Mouse (Mus musculus): ENCODE measurements around the gene Serpinc1. TPM values are rescaled to one million over a fixed set of nuclear protein-coding genes. Genes with fewer than 3 reads are reported as not detected.
A peak's percentile ranks its signal among the peaks of the same experiment; 100 is the strongest.
"Not testable (repeated sequence)": the region's sequence is repeated elsewhere in the genome, so short reads cannot be mapped to it uniquely, and the experiment has no call there.

The Serpinc1 gene
- polyA plus RNA-seq, 1 experiment from 2014 or later, result 2.0 TPM

- WGBS, result 60% methylated on average over 8 of the region's 8 CpGs
- ATAC-seq (replicated peaks; ENCODE audit: low FRiP score, low TSS enrichment, low read depth) (no peak), DNase-seq (ENCODE audit: low spot score) (no peak)
- H3K27me3 ChIP-seq (replicated peaks; ENCODE audit: control insufficient read depth, insufficient read depth, low read length), result no peaks in the 10 kb centered on the region
- peaks cover 4% of the 10 kb centered on the region; the same call in 1 of the 2 replicates for H3K36me3 ChIP-seq (ENCODE audit: control insufficient read depth, insufficient read depth, low read length)
- H3K4me3 ChIP-seq (ENCODE audit: low read depth, low read length), result no peak overlapping the region
- H3K27ac ChIP-seq (ENCODE audit: low read depth), result no peak overlapping the region
- no peaks in the 10 kb centered on the region for H3K9me3 ChIP-seq (ENCODE audit: control insufficient read depth, low read length)
- no peaks in the 10 kb centered on the region for H3K4me1 ChIP-seq (replicated peaks; ENCODE audit: control insufficient read depth, insufficient read depth, low read length)
- H3K9ac ChIP-seq (ENCODE audit: low read length), result no peak overlapping the region
- H3K4me2 ChIP-seq (ENCODE audit: low read length), result no peak overlapping the region
These were observed 2.3 kb downstream of the Serpinc1 start for GRCm38 (mm10) chr1:160980537-160981234.

DNA sequence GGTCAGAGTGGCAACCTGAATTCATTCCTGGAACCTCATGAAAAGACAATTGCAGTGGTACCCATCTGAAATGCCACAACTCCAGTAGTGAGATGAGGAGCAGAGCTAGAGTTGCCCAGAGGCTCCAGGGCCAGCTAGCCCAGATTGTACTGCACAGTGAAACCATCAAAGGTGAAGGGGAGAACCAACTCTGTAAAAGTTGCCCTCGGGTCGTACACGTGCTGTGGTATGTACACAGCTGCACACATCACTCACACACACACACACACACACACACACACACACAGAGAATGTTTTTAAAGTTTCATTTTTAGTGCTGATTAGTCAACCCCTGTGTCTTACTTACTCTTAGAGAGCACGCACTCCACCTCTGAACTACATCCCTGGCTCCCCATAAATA lies 3.0 kb downstream of the Serpinc1 start:
- Histone ChIP-seq H3K9ac (ENCODE audit: low read length) (no peak overlapping the region), H3K27ac (ENCODE audit: low read depth) (no peak overlapping the region), H3K4me3 (ENCODE audit: low read depth, low read length) (no peak overlapping the region), H3K4me2 (ENCODE audit: low read length) (no peak overlapping the region), H3K36me3 (ENCODE audit: control insufficient read depth, insufficient read depth, low read length) (no peaks in the 10 kb centered on the region), H3K9me3 (ENCODE audit: control insufficient read depth, low read length) (no peaks in the 10 kb centered on the region), H3K4me1 (replicated peaks; ENCODE audit: control insufficient read depth, insufficient read depth, low read length) (no peaks in the 10 kb centered on the region), H3K27me3 (replicated peaks; ENCODE audit: control insufficient read depth, insufficient read depth, low read length) (no peaks in the 10 kb centered on the region)
- ATAC-seq (replicated peaks; ENCODE audit: low FRiP score, low TSS enrichment, low read depth), result no peak
- 77% methylated on average over 4 of the region's 4 CpGs for WGBS
- no peak for DNase-seq (ENCODE audit: low spot score)

DNA sequence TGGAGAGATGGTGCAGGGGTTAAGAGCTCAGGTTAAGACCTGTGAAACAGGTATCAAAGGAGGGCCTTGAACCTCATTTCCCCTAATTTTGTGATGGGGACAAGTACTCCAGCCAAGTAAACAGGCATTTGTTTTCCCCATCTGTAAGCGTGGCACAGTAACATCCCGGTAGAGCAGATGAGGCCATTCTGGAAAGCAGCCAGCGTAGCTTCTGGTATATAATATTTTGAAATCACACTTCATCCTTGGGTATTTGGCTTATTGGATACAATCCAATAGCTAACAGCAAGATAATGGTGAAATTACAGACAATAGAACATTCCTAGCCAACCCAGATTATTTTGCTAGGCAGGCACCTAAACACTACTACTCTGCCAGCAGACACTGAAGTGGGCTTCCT lies 4.5 kb downstream of the Serpinc1 start:
- DNase-seq (ENCODE audit: low spot score) (no peak), ATAC-seq (replicated peaks; ENCODE audit: low FRiP score, low TSS enrichment, low read depth) (no peak)
- Histone ChIP-seq H3K9ac (ENCODE audit: low read length) (no peak overlapping the region), H3K27ac (ENCODE audit: low read depth) (no peak overlapping the region), H3K4me3 (ENCODE audit: low read depth, low read length) (no peak overlapping the region), H3K36me3 (ENCODE audit: control insufficient read depth, insufficient read depth, low read length) (no peaks in the 10 kb centered on the region), H3K4me2 (ENCODE audit: low read length) (no peak overlapping the region), H3K4me1 (replicated peaks; ENCODE audit: control insufficient read depth, insufficient read depth, low read length) (no peaks in the 10 kb centered on the region), H3K9me3 (ENCODE audit: control insufficient read depth, low read length) (no peaks in the 10 kb centered on the region), H3K27me3 (replicated peaks; ENCODE audit: control insufficient read depth, insufficient read depth, low read length) (no peaks in the 10 kb centered on the region)
- 67% methylated on average over 3 of the region's 3 CpGs for WGBS

GRCm38 (mm10) chr1:160984731-160985130 lies 6.3 kb downstream of the Serpinc1 start:
- H3K4me2 ChIP-seq (ENCODE audit: low read length); H3K36me3 ChIP-seq (ENCODE audit: control insufficient read depth, insufficient read depth, low read length); H3K4me3 ChIP-seq (ENCODE audit: low read depth, low read length); H3K4me1 ChIP-seq (replicated peaks; ENCODE audit: control insufficient read depth, insufficient read depth, low read length); H3K9me3 ChIP-seq (ENCODE audit: control insufficient read depth, low read length); DNase-seq (ENCODE audit: low spot score); ATAC-seq (replicated peaks; ENCODE audit: low FRiP score, low TSS enrichment, low read depth); H3K9ac ChIP-seq (ENCODE audit: low read length); H3K27ac ChIP-seq (ENCODE audit: low read depth); H3K27me3 ChIP-seq (replicated peaks; ENCODE audit: control insufficient read depth, insufficient read depth, low read length): not testable (repeated sequence)
- WGBS, result 81% methylated on average over 1 of the region's 1 CpGs

GRCm38 (mm10) chr1:160985477-160985876 lies 7.1 kb downstream of the Serpinc1 start:
- 87% methylated on average over 6 of the region's 6 CpGs for WGBS
- H3K9ac ChIP-seq (ENCODE audit: low read length), result no peak overlapping the region

DNA sequence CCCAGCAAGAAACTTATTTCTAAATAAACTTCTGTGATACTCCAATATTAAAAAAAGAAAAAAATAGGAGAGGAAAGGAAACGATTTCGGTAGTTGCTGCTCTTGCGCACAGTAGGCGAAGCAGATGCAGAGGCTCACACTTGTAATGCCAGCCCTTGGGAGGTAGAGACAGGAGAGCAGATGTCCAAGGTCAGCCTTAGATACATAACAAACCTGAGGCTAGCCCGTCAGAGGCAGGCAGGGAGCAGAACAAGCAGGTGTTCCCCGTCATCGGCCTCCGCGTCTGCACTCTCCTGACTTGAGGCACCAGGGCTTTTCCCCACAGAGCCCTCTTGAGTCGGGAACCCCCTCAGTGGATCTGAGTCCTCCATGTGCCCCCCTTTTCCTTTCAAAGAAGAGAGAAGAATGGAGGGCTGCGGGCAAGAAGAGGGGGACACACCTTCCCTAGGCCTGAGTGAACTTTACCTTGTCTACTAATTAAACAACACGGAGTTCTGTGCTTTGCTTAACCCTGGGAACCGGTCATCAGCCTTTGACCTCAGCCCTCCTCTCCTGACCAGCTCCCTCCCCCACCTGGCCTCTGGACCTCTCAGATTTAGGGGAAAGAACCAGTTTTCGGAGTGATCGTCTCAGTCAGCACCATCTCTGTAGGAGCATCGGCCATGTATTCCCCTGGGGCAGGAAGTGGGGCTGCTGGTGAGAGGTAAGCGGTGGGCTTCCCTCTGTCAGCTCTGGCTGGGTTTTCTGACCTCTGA lies 8.7 kb downstream of the Serpinc1 start:
- Histone ChIP-seq H3K4me2 (ENCODE audit: low read length) (no peak overlapping the region), H3K36me3 (ENCODE audit: control insufficient read depth, insufficient read depth, low read length) (no peaks in the 10 kb centered on the region), H3K9ac (ENCODE audit: low read length) (no peak overlapping the region), H3K27ac (ENCODE audit: low read depth) (no peak overlapping the region), H3K4me3 (ENCODE audit: low read depth, low read length) (no peak overlapping the region), H3K27me3 (replicated peaks; ENCODE audit: control insufficient read depth, insufficient read depth, low read length) (no peaks in the 10 kb centered on the region), H3K4me1 (replicated peaks; ENCODE audit: control insufficient read depth, insufficient read depth, low read length) (no peaks in the 10 kb centered on the region), H3K9me3 (ENCODE audit: control insufficient read depth, low read length) (no peaks in the 10 kb centered on the region)
- WGBS, result 75% methylated on average over 17 of the region's 17 CpGs
- no peak for DNase-seq (ENCODE audit: low spot score)
- ATAC-seq (replicated peaks; ENCODE audit: low FRiP score, low TSS enrichment, low read depth), result no peak

More at GRCm38 (mm10) chr1:160985477-160985876, 7.1 kb downstream of the Serpinc1 start:
- no peak for ATAC-seq (replicated peaks; ENCODE audit: low FRiP score, low TSS enrichment, low read depth)
- Histone ChIP-seq H3K4me2 (ENCODE audit: low read length) (no peak overlapping the region), H3K36me3 (ENCODE audit: control insufficient read depth, insufficient read depth, low read length) (no peaks in the 10 kb centered on the region), H3K4me3 (ENCODE audit: low read depth, low read length) (no peak overlapping the region), H3K27ac (ENCODE audit: low read depth) (no peak overlapping the region), H3K27me3 (replicated peaks; ENCODE audit: control insufficient read depth, insufficient read depth, low read length) (no peaks in the 10 kb centered on the region), H3K4me1 (replicated peaks; ENCODE audit: control insufficient read depth, insufficient read depth, low read length) (no peaks in the 10 kb centered on the region), H3K9me3 (ENCODE audit: control insufficient read depth, low read length) (no peaks in the 10 kb centered on the region)
- DNase-seq (ENCODE audit: low spot score), result no peak

GRCm38 (mm10) chr1:160989395-160989794 lies 11.0 kb downstream of the Serpinc1 start:
- no peaks in the 10 kb centered on the region for H3K4me1 ChIP-seq (replicated peaks; ENCODE audit: control insufficient read depth, insufficient read depth, low read length)
- no peaks in the 10 kb centered on the region for H3K27me3 ChIP-seq (replicated peaks; ENCODE audit: control insufficient read depth, insufficient read depth, low read length)
- no peak overlapping the region for H3K4me2 ChIP-seq (ENCODE audit: low read length)
- H3K36me3 ChIP-seq (ENCODE audit: control insufficient read depth, insufficient read depth, low read length), result no peaks in the 10 kb centered on the region
- no peak overlapping the region for H3K9ac ChIP-seq (ENCODE audit: low read length)
- ATAC-seq (replicated peaks; ENCODE audit: low FRiP score, low TSS enrichment, low read depth) (no peak), DNase-seq (ENCODE audit: low spot score) (peak; percentile 21)
- H3K9me3 ChIP-seq (ENCODE audit: control insufficient read depth, low read length), result no peaks in the 10 kb centered on the region
- 87% methylated on average over 14 of the region's 15 CpGs for WGBS
- no peak overlapping the region for H3K27ac ChIP-seq (ENCODE audit: low read depth)
- no peak overlapping the region for H3K4me3 ChIP-seq (ENCODE audit: low read depth, low read length)

GRCm38 (mm10) chr1:160993851-160994250 lies 15.5 kb downstream of the Serpinc1 start:
- DNase-seq (ENCODE audit: low spot score) (peak; percentile 18), ATAC-seq (replicated peaks; ENCODE audit: low FRiP score, low TSS enrichment, low read depth) (no peak)
- Histone ChIP-seq H3K4me3 (ENCODE audit: low read depth, low read length) (no peak overlapping the region), H3K4me1 (replicated peaks; ENCODE audit: control insufficient read depth, insufficient read depth, low read length) (no peaks in the 10 kb centered on the region), H3K27me3 (replicated peaks; ENCODE audit: control insufficient read depth, insufficient read depth, low read length) (no peaks in the 10 kb centered on the region), H3K27ac (ENCODE audit: low read depth) (no peak overlapping the region), H3K4me2 (ENCODE audit: low read length) (no peak overlapping the region), H3K36me3 (ENCODE audit: control insufficient read depth, insufficient read depth, low read length) (no peaks in the 10 kb centered on the region), H3K9me3 (ENCODE audit: control insufficient read depth, low read length) (no peaks in the 10 kb centered on the region), H3K9ac (ENCODE audit: low read length) (no peak overlapping the region)
- WGBS, result 81% methylated on average over 6 of the region's 6 CpGs
